Mouse (Mus musculus) right cerebral cortex, postnatal 25 days (tissue): ENCODE data around the gene Lrrc29.

Source experiments
- DNase-seq: peaks from one replicate; pipeline ENCODE4 v3.0.0; 2022

Gene Lrrc29

GRCm38 (mm10) chr8:105263244-105263912, 62.7 kb downstream of the Lrrc29 start:
- no peak for DNase-seq
